Mouse (Mus musculus) cerebellum, adult 2 months (tissue): Measurements from ENCODE around the gene Cacna2d3.

Source experiments
- CTCF ChIP-seq: fragments of 200-500 bp; IDR thresholded peaks from 2 replicates; pipeline ENCODE4 v1.5.1; 2011; ENCODE audit warnings: low read depth, mild to moderate bottlenecking, control low read depth, low read length, moderate library complexity, borderline replicate concordance; ENCODE audit not compliant: insufficient read depth
- POLR2A ChIP-seq: fragments of 200-500 bp; IDR thresholded peaks from 2 replicates; pipeline ENCODE4 v1.6.1; 2011; ENCODE audit warnings: low read length, control low read depth, borderline replicate concordance; ENCODE audit not compliant: insufficient read depth

DNA sequence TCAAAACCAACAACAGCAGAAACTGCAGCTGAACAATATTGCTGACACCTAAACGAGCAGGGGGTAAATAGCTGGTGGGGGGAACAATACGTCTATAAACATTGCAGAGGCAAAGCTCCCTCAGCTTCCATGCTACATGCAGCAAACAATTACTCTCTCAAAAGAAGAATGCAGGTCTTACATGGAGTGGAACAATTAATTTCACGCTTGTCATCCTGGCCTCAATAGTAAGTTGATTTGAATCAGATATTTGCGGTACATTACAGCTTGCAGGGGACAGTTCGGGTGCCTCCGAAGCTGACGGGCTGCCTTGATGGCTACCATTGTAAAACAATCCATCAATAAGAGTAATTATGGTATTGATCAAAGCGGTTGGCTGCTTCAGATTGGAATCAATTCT is 122.2 kb downstream of the Cacna2d3 start:
- TF ChIP-seq CTCF (no peak), POLR2A (no peak)
